Mouse (Mus musculus): ENCODE data around the gene Nkd1.

Nkd1 gene

DNA sequence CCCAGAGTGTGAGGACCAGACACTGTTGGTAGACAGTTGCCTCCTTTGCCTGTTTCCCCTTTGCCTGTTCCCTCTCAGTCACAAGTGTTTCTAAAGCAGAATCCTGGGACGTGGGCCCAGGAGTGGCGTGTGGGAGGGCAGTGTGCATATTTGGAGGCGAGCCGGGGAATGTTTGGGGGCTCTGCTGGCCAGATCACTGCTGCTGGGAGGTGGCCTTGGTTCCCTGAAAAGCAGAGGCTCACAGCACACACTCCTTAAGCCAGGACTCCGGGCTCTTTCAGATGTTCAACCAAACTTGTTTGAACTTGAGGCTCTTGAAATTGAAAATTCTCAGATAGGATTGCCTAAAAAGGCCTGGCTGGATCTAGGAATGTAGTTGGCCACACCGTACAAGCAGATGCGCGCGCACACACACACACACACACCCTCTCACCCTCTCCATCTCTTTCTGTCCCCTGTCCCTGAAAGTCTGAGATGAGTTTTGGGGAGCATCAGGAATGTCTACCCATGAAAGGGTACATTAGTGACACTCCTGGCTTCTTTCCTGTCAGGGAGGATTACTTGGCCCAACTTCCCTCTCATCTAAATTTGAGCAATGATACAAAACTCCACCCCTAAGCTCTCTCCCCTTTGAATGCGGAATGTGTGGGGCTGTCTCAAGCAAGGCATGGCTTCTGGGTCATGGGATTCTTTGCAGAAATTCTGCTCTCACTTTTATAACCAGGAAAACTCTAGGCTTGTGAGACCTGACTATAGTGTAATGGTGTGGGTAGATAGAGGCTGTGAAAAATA is 55.4 kb downstream of the Nkd1 start:
- no peak for DNase-seq (ENCODE audit: low read depth)

DNA sequence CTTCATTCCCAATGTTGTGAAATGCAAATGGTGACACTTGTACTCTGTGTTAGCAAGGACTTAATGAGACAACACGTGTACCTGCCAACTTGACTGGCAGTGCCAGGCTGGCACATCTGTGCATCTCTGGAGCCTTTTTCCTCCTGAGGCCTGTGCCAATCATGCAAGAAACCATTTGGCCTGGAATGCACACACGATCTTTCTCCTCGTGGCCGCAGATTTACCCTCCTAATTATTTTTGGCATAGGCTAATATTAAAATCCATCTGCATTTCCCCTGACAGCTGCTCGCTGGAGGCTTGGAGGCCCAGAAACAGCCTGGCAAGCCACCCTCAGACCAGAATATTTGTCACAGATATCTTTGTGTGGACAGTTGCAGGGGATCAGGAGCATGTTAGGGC is 56.5 kb downstream of the Nkd1 start:
- no peak for DNase-seq (ENCODE audit: low read depth)

GRCm38 (mm10) chr8:88578413-88579175 is 57.4 kb downstream of the Nkd1 start:
- DNase-seq (ENCODE audit: low read depth): no peak

DNA sequence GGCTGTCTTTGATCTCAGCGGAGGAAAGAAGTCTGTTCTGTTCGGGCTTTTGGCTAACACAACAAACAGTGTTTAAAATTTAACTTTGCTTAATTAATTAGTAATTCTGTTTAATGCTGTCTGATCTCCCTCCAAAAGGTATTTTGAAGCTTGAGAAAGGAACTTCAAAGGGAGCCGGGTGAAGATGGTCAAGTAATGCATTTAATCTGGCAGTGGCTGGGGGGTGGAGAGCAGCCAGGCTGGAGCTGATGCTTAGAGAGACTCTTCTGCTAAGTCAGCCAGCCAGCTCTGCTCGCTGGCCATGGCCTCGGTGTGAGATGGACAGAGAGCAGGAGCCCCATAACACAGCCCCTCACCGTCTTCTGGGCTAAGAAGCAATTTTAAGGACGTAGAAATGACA is 58.1 kb downstream of the Nkd1 start:
- DNase-seq (ENCODE audit: low read depth): no peak

GRCm38 (mm10) chr8:88579668-88580330 is 58.6 kb downstream of the Nkd1 start:
- DNase-seq (ENCODE audit: low read depth): no peak

DNA sequence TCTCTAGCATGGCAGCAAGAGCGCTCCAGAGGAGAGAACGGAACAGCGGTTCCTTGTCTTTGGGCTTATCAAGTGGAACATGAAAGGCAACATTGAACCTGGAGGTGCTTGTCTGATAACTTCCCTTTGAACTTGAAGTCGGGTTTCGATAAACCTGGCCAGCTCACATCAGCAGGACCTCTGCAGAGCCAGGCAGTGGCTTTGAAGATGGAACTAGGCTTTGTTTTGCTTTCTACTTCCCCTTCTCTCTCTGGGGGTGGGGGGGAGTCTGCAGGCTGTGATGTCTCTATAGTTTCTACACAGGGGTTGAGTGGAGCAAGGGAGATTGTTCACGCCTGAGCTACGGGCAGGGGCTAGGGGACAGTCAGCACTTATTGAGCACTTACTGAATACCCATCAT is 59.6 kb downstream of the Nkd1 start:
- DNase-seq (ENCODE audit: low read depth): no peak

DNA sequence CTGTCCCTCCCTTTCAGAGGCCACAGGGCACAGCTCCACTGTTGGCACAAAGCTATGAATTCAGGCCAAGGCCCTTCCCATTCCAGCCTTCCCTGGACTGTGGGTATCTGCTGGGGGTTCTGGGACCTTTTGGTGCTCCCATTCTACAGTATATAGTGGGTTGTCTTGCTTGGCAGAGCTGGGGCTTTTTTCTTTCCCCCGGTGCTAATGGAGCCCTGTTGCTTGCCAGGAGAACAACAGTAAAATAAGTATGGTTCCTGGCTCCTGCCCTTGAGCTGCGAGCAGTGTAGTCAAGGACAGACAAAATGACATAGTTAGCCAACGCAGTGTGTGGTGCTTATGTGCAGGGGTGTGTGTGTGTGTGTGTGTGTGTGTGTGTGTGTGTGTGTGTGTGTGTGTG is 62.7 kb downstream of the Nkd1 start:
- no peak for DNase-seq (ENCODE audit: low read depth)

DNA sequence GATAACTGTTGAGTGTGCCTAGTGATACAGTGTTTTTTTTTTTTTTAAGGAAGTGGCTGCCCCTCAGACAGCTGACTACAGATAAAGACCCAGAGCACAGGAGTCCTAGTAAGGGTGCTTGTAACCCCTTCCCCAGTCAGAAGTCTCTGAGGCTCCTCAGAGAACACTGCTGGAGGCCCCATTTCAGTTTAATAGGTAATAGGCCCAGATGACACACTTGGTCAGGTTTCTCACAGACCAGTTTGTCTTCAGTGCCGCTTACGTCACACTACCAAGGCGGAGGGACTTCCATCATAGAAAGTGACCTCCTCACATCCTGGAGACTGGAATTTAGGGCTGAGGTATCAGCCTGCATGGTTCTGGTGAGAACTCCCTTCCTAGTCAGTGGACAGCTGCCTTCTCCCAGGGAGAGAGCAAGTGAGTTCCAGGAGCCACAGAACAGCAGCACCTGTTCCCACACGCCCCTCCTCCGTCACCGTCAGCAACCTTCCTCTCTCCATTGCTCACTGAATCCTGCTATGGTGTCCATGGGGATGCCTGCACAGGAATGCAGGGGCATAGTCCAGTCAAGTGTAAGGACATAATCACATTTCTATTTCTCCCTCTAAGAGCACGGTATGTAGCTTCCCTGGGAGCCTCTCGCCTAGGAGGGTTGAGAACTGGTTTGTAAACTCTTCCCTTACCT is 67.2 kb downstream of the Nkd1 start:
- no peak for DNase-seq (ENCODE audit: low read depth)

DNA sequence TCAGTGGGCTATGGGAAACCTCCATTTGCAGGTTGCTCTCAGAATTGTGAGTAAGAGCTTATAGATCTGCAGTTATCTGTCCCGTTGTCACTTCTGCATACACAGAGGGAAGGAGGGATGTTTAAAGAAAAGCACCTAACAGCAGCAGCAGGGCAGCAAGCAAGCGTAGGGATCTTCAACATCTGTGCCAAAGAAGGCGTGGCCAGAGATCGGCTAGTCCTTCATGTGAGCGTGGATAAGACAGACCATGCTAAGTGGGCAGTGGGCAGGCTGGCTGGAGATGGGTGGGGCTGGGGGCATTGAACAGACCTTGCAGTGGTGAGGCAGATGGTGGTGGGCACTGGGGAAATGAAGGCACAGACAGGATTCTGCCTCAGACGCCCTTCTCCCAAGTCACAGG is 69.1 kb downstream of the Nkd1 start:
- DNase-seq (ENCODE audit: low read depth): no peak

GRCm38 (mm10) chr8:88593947-88594346 is 72.8 kb downstream of the Nkd1 start:
- no peak for DNase-seq (ENCODE audit: low read depth)

DNA sequence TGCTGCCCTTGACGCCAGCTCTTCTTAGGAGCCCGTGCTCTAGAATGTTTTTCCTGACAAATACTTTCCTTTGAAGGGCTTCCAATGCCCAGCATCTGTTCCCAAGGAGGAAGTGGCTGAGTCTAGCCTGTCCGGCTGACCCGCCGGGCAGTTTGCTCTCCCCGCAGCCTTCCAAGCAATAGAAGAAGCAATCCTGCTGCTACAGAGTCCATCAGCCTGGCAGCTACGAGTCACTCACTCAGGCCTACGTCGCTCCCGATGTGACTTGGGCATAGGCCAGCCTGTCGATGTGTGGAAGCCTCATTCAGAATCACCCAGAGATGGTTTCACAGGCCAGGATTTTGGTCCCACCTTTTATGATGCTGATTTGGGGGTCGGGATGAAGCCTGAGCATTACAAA is 74.9 kb downstream of the Nkd1 start:
- DNase-seq (ENCODE audit: low read depth): no peak

DNA sequence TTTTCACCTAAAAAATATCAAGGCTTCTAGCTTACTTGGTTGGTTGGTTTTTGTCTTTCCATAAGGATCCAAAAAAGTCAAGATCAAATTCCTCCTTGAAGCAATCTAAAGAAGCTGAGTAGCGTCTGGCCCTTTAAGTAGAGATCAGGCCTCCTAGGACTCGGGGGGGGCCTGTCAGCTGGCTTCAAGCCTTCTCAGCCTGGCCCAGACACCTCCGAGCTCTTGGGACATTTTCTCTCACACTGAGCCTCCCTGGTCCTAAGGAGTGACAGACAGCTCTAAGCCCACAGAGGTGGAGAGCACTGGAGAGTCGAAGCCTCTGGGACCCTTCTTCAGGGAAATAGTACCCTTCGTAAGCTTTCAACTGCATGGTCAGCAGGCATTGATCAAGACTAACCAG is 77.4 kb downstream of the Nkd1 start:
- DNase-seq (ENCODE audit: low read depth): no peak

DNA sequence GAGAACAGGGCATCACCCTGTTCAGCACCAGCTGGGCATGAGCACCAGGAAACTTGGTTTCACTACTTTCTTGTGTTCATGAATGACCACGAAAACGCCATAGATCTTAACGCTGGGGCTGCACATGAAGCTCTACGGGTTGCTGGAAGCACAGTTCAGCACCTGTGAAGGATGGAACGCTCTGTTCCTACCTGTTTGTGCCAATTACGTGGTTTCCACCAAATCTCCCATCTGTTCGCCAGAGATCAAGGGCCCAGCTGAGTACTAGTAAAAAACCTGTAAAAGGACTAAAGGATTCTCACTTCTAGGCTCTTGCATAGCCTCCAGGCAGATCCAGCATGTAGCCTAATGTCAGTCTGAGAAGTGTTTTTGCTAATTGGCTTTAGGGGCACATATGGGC is 78.3 kb downstream of the Nkd1 start:
- DNase-seq (ENCODE audit: low read depth): no peak

- no peak for DNase-seq (ENCODE audit: low read depth)
Observed at GRCm38 (mm10) chr8:88603446-88603989, 82.4 kb downstream of the Nkd1 start.

- DNase-seq (ENCODE audit: low read depth): no peak
Observed at GRCm38 (mm10) chr8:88604065-88605038, 83.2 kb downstream of the Nkd1 start.

GRCm38 (mm10) chr8:88605361-88606040 is 84.3 kb downstream of the Nkd1 start:
- no peak for DNase-seq (ENCODE audit: low read depth)

DNA sequence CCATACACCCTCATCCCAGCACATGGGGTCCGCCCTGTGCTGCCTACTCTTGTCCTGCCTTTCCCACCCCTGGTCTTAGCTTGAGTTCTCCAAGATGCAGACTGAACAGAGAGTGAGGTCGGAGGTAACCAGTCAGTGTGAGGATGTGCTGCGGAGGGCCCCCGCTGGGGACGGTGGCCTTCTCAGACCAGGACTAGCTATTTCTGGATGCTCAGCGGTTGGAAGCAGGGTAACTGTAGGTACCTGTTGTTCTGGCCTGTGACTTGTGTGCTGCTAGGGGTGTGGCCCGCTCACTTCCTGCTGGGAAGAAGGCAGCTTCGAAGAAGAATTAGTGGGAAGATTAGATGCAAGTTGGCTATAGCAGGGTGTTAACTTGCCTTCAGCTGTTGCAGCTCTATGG is 87.9 kb downstream of the Nkd1 start:
- DNase-seq (ENCODE audit: low read depth): no peak

- no peak for DNase-seq (ENCODE audit: low read depth)
Observed at GRCm38 (mm10) chr8:88610271-88610670, 89.1 kb downstream of the Nkd1 start.

- no peak for DNase-seq (ENCODE audit: low read depth)
Observed at GRCm38 (mm10) chr8:88614981-88615380, 93.8 kb downstream of the Nkd1 start.

- no peak for DNase-seq (ENCODE audit: low read depth)
Observed at GRCm38 (mm10) chr8:88618612-88619011, 97.5 kb downstream of the Nkd1 start.

All from NIH3T3 (cell line).